Mouse (Mus musculus) hindbrain, embryonic 14.5 days (tissue): ENCODE results near the gene Neurod2. TPM values are rescaled to one million over a fixed set of nuclear protein-coding genes. Genes with fewer than 3 reads are reported as not detected.

Source experiments
- ATAC-seq: fragments of 200-750 bp; cut with Nextera tagmentation; 2 replicates; pipeline ENCODE4 v1.8.0; 2017; ENCODE audit warnings: moderate number of reproducible peaks, mild to moderate bottlenecking, moderate TSS enrichment, moderate library complexity; ENCODE audit not compliant: low FRiP score
- DNase-seq: peaks from one replicate; pipeline ENCODE4 v3.0.0-alpha.2; 2015; ENCODE audit warnings: low spot score
- H3K27ac ChIP-seq: fragments of 300-500 bp; sonication (generic); 2 replicates; pipeline ENCODE4 v1.5.1; 2014; ENCODE audit warnings: mild to moderate bottlenecking, moderate library complexity
- H3K27me3 ChIP-seq: fragments of 300-500 bp; sonication (generic); 2 replicates; pipeline ENCODE4 v1.6.1; 2014; ENCODE audit warnings: mild to moderate bottlenecking, low read length, mixed read lengths; ENCODE audit not compliant: control insufficient read depth, insufficient read depth
- H3K36me3 ChIP-seq: fragments of 300-500 bp; sonication (generic); replicated peaks from 2 replicates; pipeline ENCODE4 v1.6.1; 2014; ENCODE audit not compliant: control insufficient read depth, insufficient read depth
- H3K4me1 ChIP-seq: fragments of 300-500 bp; sonication (generic); replicated peaks from 2 replicates; pipeline ENCODE4 v1.6.1; 2014; ENCODE audit warnings: antibody characterized with exemption, low read length, mixed read lengths; ENCODE audit not compliant: control insufficient read depth, insufficient read depth
- H3K4me2 ChIP-seq: fragments of 300-500 bp; sonication (generic); replicated peaks from 2 replicates; pipeline ENCODE4 v1.6.1; 2014; ENCODE audit warnings: mild to moderate bottlenecking, moderate library complexity
- H3K4me3 ChIP-seq: fragments of 300-500 bp; sonication (generic); replicated peaks from 2 replicates; pipeline ENCODE4 v1.5.1; 2014; ENCODE audit warnings: mild to moderate bottlenecking, low read length
- H3K9ac ChIP-seq: fragments of 300-500 bp; sonication (generic); 2 replicates; pipeline ENCODE4 v1.6.1; 2014
- H3K9me3 ChIP-seq: fragments of 300-500 bp; sonication (generic); 2 replicates; pipeline ENCODE4 v1.6.1; 2016; ENCODE audit warnings: low read length; ENCODE audit not compliant: control insufficient read depth
- WGBS: fragments of 180-500 bp; shearing (Covaris S2); extraction: QIAGEN DNeasy Blood & Tissue Kit; methylation state at CpG from one replicate; pipeline ENCODE4 v1.1.7; 2014; 5-methylcytosine and 5-hydroxymethylcytosine counted together
- polyA plus RNA-seq: library from polyadenylated mRNA; unstranded; fragments of >200 nt; fragmentation: Nextera tagmentation; extraction: Ambion mirVana; gene quantifications from 2 replicates; pipeline ENCODE4 v1.2.1, GENCODE M21; 2014

The Neurod2 gene
- polyA plus RNA-seq, 1 experiment from 2014 or later, result 25.5 TPM

DNA sequence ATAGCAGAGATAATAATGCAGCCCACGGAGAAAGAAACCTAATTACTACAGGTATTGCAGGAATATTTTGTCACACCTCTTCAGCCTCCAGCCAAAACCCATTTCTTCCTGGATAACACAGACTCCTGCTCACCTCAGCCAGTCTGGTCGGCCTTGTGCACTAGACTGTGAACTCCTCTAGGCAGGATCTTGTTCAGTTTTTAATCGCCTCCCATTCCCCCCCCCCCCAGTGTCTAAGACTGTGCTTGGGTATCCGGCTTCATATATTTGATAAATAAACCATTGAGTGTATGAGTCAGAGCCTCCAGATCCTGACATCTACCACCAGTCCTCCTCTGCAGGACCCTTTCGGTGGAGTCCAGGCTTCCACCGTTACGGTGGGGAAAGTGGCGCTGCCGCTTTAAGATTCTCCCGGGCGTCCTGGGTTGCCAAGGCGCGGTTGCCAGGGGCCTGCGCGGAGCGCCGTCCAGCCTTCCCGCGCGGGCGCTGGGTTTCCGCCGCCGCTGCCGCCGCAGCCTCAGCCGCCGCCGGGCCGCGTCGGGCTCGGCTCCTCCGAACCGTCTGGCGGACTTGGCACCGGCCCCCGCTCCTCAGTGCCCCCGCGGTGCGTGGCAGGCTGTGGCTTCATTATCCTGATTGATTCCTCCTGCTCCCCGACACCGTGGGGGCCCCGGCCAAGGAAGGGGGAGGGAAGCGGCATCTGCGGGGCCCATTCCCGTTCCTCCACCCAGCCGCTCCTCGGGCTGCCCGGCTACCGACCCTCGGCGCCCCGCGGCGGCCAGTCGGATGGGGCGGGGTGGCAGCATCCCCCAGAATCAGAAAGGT, 35.0 kb downstream of the Neurod2 start:
- Histone ChIP-seq H3K9ac (peak overlapping the region; percentile 74), H3K36me3 (no peaks in the 10 kb centered on the region), H3K4me1 (peaks cover 47% of the 10 kb centered on the region), H3K4me3 (peak overlapping the region; percentile 71), H3K9me3 (no peaks in the 10 kb centered on the region), H3K27me3 (no peaks in the 10 kb centered on the region), H3K27ac (peak overlapping the region; percentile 82), H3K4me2 (peak overlapping the region; percentile 78)
- WGBS, result 1% methylated on average over 57 of the region's 58 CpGs
- peak; percentile 85 for DNase-seq
- ATAC-seq, result peak; percentile 81

DNA sequence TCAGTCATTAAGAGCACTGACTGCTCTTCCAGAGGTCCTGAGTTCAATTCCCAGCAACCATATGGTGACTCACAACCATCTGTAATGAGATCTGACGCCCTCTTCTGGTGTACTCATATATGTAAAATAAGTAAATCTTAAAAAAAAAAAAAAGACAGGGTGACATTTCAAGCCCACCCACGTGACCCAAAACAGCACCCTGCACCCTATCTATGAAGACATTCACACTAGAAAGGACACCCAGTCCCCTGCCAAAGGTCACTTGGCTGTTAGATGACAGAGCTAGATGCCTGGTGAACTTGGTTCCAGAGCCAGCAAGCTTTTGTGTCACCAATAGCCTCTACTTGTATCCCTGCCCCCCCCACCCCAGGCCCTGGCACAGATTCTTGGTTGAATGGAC, 36.4 kb downstream of the Neurod2 start:
- 65% methylated on average over 2 of the region's 2 CpGs for WGBS
- Histone ChIP-seq H3K36me3 (no peaks in the 10 kb centered on the region), H3K4me1 (peaks cover 49% of the 10 kb centered on the region), H3K9ac (no peak overlapping the region), H3K4me2 (no peak overlapping the region), H3K4me3 (no peak overlapping the region), H3K9me3 (no peaks in the 10 kb centered on the region), H3K27me3 (no peaks in the 10 kb centered on the region), H3K27ac (no peak overlapping the region)
- DNase-seq (no peak), ATAC-seq (no peak)

DNA sequence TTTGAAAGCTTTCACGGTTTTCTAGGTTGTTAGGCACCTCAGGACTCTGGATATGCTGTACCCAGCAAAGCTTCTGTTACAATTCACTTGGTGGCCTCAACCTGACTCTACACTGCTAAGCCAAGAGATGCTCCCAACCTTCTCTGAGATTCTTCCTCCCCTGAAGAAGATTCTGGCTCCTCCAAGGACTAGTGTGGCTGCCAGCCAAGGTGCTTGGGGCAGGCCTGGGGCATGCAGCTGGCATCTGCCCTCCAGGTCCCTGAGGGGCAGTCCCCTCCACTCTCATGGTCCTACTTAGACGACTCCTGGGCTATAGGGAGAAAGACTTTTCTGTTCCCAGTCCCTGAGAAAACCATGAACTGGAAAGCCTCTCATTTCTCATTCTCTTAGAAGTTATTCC, 38.5 kb downstream of the Neurod2 start:
- WGBS, result 66% methylated on average over 2 of the region's 2 CpGs
- H3K27me3 ChIP-seq, result no peaks in the 10 kb centered on the region
- no peak overlapping the region for H3K4me2 ChIP-seq
- no peak overlapping the region for H3K9ac ChIP-seq
- DNase-seq (no peak), ATAC-seq (no peak)
- no peak overlapping the region for H3K4me3 ChIP-seq
- no peak overlapping the region for H3K27ac ChIP-seq
- peaks cover 39% of the 10 kb centered on the region for H3K4me1 ChIP-seq
- H3K9me3 ChIP-seq, result no peaks in the 10 kb centered on the region
- no peaks in the 10 kb centered on the region for H3K36me3 ChIP-seq

DNA sequence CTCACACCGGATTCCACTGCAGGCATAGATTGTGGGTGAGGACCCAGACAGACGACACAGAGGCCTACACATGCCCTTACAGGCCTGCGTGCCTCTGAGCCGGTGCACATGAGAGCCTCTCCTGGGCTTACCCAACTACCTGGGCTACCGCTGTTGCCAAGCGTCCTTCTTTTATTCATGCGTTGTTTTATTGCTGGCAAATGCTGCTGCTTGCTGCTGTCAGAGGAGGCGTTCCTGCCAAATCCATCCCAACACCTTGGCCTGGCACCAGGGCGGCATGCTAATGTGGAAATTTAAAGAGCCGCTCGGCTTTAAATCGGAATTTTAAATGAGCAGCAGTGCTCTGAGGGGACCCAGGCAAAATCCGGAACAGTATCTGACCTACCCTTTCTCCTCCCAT, 39.6 kb downstream of the Neurod2 start:
- no peak overlapping the region for H3K4me2 ChIP-seq
- H3K9me3 ChIP-seq, result no peaks in the 10 kb centered on the region
- no peaks in the 10 kb centered on the region for H3K36me3 ChIP-seq
- peaks cover 37% of the 10 kb centered on the region for H3K4me1 ChIP-seq
- H3K9ac ChIP-seq, result no peak overlapping the region
- DNase-seq (peak; percentile 69), ATAC-seq (no peak)
- H3K27me3 ChIP-seq, result no peaks in the 10 kb centered on the region
- 0 out of 2 replicates have a peak overlapping the region, but pooled peaks have one; percentile 28 for H3K27ac ChIP-seq
- WGBS, result 41% methylated on average over 13 of the region's 13 CpGs
- H3K4me3 ChIP-seq, result no peak overlapping the region

DNA sequence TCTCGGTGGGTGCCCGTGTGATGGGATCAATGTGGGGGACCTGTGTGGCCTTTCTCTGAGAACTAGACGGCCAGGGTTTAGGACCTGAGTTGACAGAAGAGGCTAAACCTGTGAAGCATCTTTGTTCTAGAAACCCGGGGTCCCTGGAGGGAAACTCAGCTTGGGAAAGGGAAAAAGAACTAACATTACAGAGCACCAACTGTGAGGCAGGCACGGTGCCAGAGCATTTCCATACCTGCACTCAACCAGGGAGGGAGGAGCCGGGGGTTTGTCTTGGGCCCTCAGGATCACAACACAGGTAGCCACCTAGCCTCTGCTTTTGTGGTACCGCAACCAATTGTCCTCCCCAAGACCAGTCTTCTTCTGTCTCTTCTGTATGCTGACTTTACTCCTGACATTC, 41.5 kb downstream of the Neurod2 start:
- Histone ChIP-seq H3K36me3 (no peaks in the 10 kb centered on the region), H3K27ac (peak overlapping the region; percentile 38; the same call in 1 of the 2 replicates), H3K9ac (no peak overlapping the region), H3K27me3 (no peaks in the 10 kb centered on the region), H3K4me1 (peaks cover 42% of the 10 kb centered on the region), H3K9me3 (no peaks in the 10 kb centered on the region), H3K4me2 (no peak overlapping the region), H3K4me3 (no peak overlapping the region)
- ATAC-seq (no peak), DNase-seq (no peak)
- 42% methylated on average over 7 of the region's 7 CpGs for WGBS

DNA sequence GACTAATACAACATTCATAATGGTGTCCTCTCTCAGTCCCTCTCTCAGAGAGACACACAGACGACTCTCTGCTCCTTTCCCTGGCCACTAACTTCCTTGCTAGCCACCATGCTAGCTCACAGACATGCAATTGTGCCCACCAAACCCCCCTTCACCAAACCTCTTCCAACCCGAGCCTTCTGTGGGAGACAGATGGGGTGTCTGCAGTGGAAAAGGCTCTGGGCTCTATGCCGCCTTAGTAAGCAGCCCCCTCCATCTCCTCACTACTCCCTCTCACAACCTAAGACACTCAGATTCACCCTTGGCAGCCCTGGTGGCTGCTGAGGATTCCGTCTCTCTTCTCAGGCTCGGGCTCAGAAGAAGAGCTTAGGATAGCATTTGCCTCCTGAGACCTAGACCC, 41.9 kb downstream of the Neurod2 start:
- Histone ChIP-seq H3K9me3 (no peaks in the 10 kb centered on the region), H3K27ac (peak overlapping the region; percentile 38; the same call in 1 of the 2 replicates), H3K36me3 (no peaks in the 10 kb centered on the region), H3K4me3 (no peak overlapping the region), H3K9ac (no peak overlapping the region), H3K4me1 (peaks cover 46% of the 10 kb centered on the region), H3K27me3 (no peaks in the 10 kb centered on the region), H3K4me2 (no peak overlapping the region)
- WGBS, result 50% methylated on average over 5 of the region's 5 CpGs
- no peak for DNase-seq
- ATAC-seq, result no peak

DNA sequence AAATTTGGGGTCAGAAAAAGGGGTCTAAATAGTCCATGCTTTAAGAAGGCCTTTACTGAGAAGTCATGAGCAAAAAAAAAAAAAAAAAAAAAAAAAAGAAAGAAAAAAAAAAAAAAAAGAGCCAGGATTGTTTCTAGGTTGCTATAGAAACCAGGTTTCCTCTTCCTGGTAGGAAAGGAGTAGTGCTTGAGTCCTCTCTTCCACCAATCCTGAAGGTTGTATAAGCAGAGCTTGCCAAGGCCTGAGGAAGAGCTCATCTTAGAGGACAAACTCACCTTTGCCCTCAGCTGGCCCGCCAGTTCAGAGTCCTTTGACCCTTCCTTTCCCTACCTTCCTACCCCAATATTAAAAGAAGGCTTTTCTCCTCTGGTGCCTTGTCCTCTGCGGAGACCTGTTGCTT, 44.1 kb downstream of the Neurod2 start:
- Histone ChIP-seq H3K27me3 (no peaks in the 10 kb centered on the region), H3K9ac (no peak overlapping the region), H3K27ac (no peak overlapping the region), H3K4me1 (peaks cover 41% of the 10 kb centered on the region), H3K4me3 (no peak overlapping the region), H3K36me3 (no peaks in the 10 kb centered on the region), H3K9me3 (no peaks in the 10 kb centered on the region), H3K4me2 (no peak overlapping the region)
- DNase-seq (no peak), ATAC-seq (no peak)
- 43% methylated on average over 2 of the region's 2 CpGs for WGBS

DNA sequence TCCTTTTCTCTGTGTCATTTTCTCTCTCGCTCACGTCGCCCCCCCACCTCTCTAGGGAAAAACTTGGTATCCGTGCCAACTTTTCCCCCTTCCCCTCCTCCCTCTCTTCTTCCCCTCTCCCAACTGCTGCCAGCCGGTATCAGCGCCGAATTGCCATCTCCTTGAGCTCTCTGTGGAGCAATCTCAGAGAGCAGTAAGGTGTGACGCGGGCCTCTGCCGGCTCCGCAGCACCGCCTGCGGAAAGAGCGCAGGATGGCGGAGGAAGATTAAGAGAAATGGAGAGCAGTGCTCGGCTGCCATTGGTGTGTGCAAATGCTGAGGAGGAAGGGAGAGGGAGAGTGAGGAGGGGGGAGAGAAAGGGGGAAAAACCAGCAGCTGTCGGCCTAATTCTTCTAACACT, 45.2 kb downstream of the Neurod2 start:
- H3K4me1 ChIP-seq, result peaks cover 29% of the 10 kb centered on the region
- peak overlapping the region; percentile 82 for H3K27ac ChIP-seq
- WGBS, result 2% methylated on average over 16 of the region's 17 CpGs
- peak overlapping the region; percentile 40 for H3K4me2 ChIP-seq
- H3K9ac ChIP-seq, result no peak overlapping the region
- H3K9me3 ChIP-seq, result no peaks in the 10 kb centered on the region
- no peaks in the 10 kb centered on the region for H3K27me3 ChIP-seq
- peak; percentile 91 for ATAC-seq
- peak; percentile 75 for DNase-seq
- H3K36me3 ChIP-seq, result no peaks in the 10 kb centered on the region; the same call in 1 of the 2 replicates
- no peak overlapping the region for H3K4me3 ChIP-seq

DNA sequence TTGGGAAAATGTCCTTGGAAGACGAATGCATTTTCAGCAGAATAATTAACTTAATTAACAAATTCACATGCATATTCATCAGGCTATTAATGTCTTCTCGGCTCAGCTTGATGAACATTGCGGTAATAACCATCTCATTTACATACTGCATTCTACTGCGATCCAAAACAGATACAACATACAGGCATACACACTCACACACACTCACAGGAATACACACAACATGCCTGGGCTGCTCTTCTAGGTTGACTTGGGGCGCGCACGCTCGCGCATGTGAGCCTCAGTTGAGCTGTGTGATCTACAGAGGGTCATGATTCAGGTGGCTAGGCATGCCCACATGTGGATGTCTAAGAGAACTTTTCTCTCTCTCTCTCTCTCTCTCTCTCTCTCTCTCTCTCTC, 45.7 kb downstream of the Neurod2 start:
- Histone ChIP-seq H3K4me1 (peaks cover 27% of the 10 kb centered on the region), H3K36me3 (peaks cover 5% of the 10 kb centered on the region), H3K27ac (peak overlapping the region; percentile 83), H3K4me2 (peak overlapping the region; percentile 36), H3K9ac (no peak overlapping the region), H3K27me3 (no peaks in the 10 kb centered on the region), H3K4me3 (no peak overlapping the region), H3K9me3 (no peaks in the 10 kb centered on the region)
- 14% methylated on average over 9 of the region's 9 CpGs for WGBS
- DNase-seq (peak; percentile 53), ATAC-seq (peak; percentile 69)
